Mouse (Mus musculus): ENCODE measurements around the gene Mef2d. TPM values are rescaled to one million over a fixed set of nuclear protein-coding genes. Genes with fewer than 3 reads are reported as not detected.

Gene Mef2d
- polyA plus RNA-seq, 1 experiment from 2014 or later: 11.1 TPM

DNA sequence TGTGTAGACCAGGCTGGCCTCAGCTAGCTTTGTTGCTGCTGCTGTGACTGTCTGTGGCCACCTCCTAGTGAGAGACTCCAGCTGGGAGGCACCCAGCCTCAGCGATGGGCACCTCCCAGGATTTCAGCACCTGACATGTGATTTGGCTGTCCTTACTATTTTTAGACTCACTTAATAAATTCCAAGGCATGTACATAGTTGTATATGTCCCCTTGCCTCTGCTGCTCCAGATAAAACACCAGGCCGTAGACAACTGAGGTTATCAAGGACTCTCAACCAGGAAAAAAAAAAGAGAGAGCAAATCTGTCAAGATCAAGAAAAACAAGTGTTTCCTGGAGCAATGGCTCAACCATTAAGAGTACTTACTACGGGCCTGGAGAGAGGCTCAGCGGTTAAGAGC, 17.0 kb upstream of the Mef2d start:
- Histone ChIP-seq H3K27me3 (ENCODE audit: poor library complexity, severe bottlenecking) (no peaks in the 10 kb centered on the region), H3K4me1 (no peaks in the 10 kb centered on the region), H3K27ac (no peak overlapping the region), H3K36me3 (replicated peaks) (peaks cover 15% of the 10 kb centered on the region), H3K9me3 (no peaks in the 10 kb centered on the region), H3K4me3 (no peak overlapping the region)
- DNase-seq (ENCODE audit: extremely low spot score, low spot score): no peak
- WGBS: 84% methylated on average over 4 of the region's 4 CpGs

DNA sequence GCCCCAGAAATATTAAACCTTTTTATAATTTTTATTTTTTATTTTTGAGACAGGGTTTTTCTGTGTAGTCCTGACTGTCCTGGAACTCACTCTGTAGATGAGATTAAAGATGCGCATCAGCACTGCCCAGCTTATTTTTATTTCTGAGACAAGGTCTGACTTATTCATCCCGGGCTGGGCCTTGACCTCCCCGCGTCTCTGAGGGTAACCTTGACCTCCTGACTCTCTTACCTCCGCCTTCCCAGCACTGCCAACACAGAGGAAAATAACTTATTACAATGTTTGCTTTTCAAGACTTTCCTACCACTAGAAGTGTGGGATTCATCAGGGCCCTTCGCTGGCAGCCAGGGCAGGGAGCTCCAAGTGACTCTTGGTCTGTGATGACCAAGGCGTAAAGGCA, 16.0 kb upstream of the Mef2d start:
- no peak overlapping the region for H3K27ac ChIP-seq
- H3K27me3 ChIP-seq (ENCODE audit: poor library complexity, severe bottlenecking): no peaks in the 10 kb centered on the region
- H3K4me1 ChIP-seq: no peaks in the 10 kb centered on the region
- H3K36me3 ChIP-seq (replicated peaks): peaks cover 5% of the 10 kb centered on the region
- WGBS: 89% methylated on average over 7 of the region's 7 CpGs
- H3K4me3 ChIP-seq: no peak overlapping the region
- no peak for DNase-seq (ENCODE audit: extremely low spot score, low spot score)
- no peaks in the 10 kb centered on the region for H3K9me3 ChIP-seq

- DNase-seq (ENCODE audit: extremely low spot score, low spot score): no peak
- no peaks in the 10 kb centered on the region for H3K9me3 ChIP-seq
- 74% methylated on average over 3 of the region's 3 CpGs for WGBS
- no peak overlapping the region for H3K27ac ChIP-seq
- H3K27me3 ChIP-seq (ENCODE audit: poor library complexity, severe bottlenecking): no peaks in the 10 kb centered on the region
- no peaks in the 10 kb centered on the region for H3K36me3 ChIP-seq (replicated peaks)
- no peaks in the 10 kb centered on the region for H3K4me1 ChIP-seq
- H3K4me3 ChIP-seq: no peak overlapping the region
These were observed 14.5 kb upstream of the Mef2d start for GRCm38 (mm10) chr3:88127636-88128035.

DNA sequence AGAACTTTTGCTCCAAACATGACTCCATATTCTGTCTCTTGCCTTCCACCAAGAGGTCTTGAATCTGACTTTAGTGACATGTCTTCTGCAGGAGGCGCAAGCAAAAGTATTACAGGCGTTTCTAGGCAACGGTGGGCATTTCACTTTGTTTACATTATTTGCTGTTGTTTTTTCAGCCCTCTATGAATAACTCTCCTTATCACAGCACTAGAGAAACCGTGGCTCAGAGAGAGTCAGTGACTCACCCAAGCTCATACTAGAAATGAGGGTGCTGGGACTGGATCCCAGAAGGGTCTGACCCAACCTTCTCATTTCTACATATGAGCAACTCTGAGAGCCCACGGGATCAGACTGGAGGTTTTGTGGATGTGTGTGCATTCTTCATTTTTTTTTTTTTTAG, 14.1 kb upstream of the Mef2d start:
- 89% methylated on average over 5 of the region's 5 CpGs for WGBS
- Histone ChIP-seq H3K9me3 (no peaks in the 10 kb centered on the region), H3K4me1 (no peaks in the 10 kb centered on the region), H3K27me3 (ENCODE audit: poor library complexity, severe bottlenecking) (no peaks in the 10 kb centered on the region), H3K4me3 (no peak overlapping the region), H3K36me3 (replicated peaks) (no peaks in the 10 kb centered on the region), H3K27ac (no peak overlapping the region)
- no peak for DNase-seq (ENCODE audit: extremely low spot score, low spot score)

DNA sequence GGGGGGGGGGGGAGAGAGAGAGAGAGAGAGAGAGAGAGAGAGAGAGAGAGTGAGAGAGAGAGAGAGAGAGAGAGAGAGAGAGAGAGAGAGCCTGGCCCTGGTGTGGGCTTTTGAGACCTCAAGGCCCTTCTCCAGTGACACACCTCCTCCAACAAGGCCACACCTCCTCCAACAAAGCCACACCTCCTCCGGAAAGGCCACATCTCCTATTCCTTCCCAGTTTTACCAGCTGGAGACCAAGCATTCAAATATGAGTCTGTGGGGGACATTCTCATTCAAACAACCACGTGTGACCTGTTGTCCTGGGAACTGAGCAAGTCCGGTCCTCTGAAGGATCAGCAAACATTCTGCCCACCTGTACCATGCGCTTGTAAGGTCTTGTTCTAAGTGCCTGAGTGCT, 13.2 kb upstream of the Mef2d start:
- Histone ChIP-seq H3K4me3 (no peak overlapping the region), H3K4me1 (peaks cover 5% of the 10 kb centered on the region; the same call in 1 of the 2 replicates), H3K36me3 (replicated peaks) (no peaks in the 10 kb centered on the region), H3K27ac (no peak overlapping the region), H3K9me3 (no peaks in the 10 kb centered on the region), H3K27me3 (ENCODE audit: poor library complexity, severe bottlenecking) (no peaks in the 10 kb centered on the region)
- WGBS: 60% methylated on average over 4 of the region's 4 CpGs
- no peak for DNase-seq (ENCODE audit: extremely low spot score, low spot score)

DNA sequence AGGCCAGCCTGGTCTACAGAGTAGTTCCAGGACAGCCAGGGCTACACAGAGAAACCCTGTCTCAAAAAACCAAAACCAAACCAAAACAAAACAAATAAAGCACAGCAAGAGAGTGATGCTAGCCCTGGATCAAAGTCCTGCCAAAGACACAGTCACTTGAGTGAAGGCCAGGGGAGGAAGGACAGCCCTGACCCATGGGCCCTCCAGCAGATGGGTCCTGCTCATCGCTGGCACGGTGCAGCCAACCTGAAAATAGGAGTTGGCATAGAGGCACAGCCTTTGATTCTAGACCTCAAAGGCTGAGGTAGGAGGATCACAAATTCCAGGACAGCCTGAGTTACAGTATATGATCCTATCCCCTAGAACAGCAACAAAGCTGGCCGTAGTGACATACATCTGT, 11.1 kb upstream of the Mef2d start:
- no peak overlapping the region for H3K27ac ChIP-seq
- no peaks in the 10 kb centered on the region for H3K9me3 ChIP-seq
- no peaks in the 10 kb centered on the region for H3K27me3 ChIP-seq (ENCODE audit: poor library complexity, severe bottlenecking)
- no peaks in the 10 kb centered on the region for H3K36me3 ChIP-seq (replicated peaks)
- no peak overlapping the region for H3K4me3 ChIP-seq
- H3K4me1 ChIP-seq: peaks cover 5% of the 10 kb centered on the region; the same call in 1 of the 2 replicates
- DNase-seq (ENCODE audit: extremely low spot score, low spot score): no peak
- WGBS: 96% methylated on average over 3 of the region's 3 CpGs

DNA sequence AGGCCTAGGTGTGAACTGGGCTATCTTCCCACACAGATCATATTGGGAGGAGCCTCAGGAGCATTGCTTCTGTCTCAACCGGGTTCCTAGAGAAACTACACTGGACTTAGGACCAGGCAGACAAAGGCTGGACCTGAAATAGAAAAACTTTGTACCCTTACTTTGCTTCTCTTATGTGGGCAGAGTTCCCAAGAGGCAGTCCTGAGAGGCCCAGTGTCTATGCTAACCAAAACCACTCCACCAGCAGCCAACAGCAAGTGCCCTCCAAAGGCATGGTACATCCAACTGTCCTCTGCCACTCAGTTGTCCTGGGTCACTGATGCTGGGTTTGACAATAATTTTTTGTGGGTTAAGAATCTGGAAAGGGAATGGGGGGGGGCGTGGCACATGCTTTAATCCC, 9.7 kb upstream of the Mef2d start:
- Histone ChIP-seq H3K27me3 (ENCODE audit: poor library complexity, severe bottlenecking) (no peaks in the 10 kb centered on the region), H3K27ac (no peak overlapping the region), H3K36me3 (replicated peaks) (no peaks in the 10 kb centered on the region), H3K4me3 (no peak overlapping the region), H3K4me1 (peaks cover 11% of the 10 kb centered on the region), H3K9me3 (no peaks in the 10 kb centered on the region)
- 62% methylated on average over 2 of the region's 2 CpGs for WGBS
- no peak for DNase-seq (ENCODE audit: extremely low spot score, low spot score)

DNA sequence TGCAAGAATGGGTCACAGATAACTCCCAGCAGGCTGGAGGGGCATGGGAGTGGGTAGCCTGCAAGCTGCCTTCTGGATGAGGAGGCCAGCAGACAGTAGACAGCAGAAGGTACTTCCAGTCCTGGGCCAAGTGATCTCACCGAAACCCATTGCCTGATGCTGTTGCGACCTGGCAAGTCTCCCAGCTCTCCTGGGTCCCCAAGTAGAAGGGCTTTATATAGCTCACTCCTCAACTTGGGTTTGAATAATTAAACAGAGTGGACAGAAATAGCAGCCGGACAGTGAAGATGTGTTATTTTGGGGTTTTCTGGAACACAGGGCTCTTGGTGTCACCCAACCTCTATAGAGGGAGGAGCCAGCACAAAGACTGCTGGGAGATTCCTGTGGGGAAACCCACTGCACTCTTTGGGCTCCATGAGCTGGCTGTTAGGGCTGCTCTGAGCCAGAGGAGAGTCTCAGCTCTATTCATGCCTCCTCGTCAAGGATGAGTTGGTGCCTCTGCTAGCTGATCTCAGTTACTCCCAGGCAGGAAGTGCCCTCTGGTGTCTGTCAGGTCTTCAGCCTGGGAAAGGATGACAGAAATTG, 8.9 kb upstream of the Mef2d start:
- Histone ChIP-seq H3K36me3 (replicated peaks) (no peaks in the 10 kb centered on the region), H3K27ac (peak overlapping the region; percentile 25; the same call in 1 of the 2 replicates)
- WGBS: 75% methylated on average over 4 of the region's 4 CpGs

GRCm38 (mm10) chr3:88136346-88136745, 5.8 kb upstream of the Mef2d start:
- no peaks in the 10 kb centered on the region for H3K9me3 ChIP-seq
- H3K36me3 ChIP-seq (replicated peaks): no peaks in the 10 kb centered on the region
- peaks cover 27% of the 10 kb centered on the region for H3K27me3 ChIP-seq (ENCODE audit: poor library complexity, severe bottlenecking)
- peaks cover 47% of the 10 kb centered on the region for H3K4me1 ChIP-seq
- DNase-seq (ENCODE audit: extremely low spot score, low spot score): no peak
- no peak overlapping the region for H3K4me3 ChIP-seq
- no peak overlapping the region for H3K27ac ChIP-seq
- WGBS: 84% methylated on average over 9 of the region's 9 CpGs

More for the DNA sequence above, 8.9 kb upstream of the Mef2d start:
- DNase-seq (ENCODE audit: extremely low spot score, low spot score): no peak
- no peaks in the 10 kb centered on the region for H3K9me3 ChIP-seq
- H3K27me3 ChIP-seq (ENCODE audit: poor library complexity, severe bottlenecking): no peaks in the 10 kb centered on the region
- peaks cover 18% of the 10 kb centered on the region for H3K4me1 ChIP-seq
- H3K4me3 ChIP-seq: no peak overlapping the region

DNA sequence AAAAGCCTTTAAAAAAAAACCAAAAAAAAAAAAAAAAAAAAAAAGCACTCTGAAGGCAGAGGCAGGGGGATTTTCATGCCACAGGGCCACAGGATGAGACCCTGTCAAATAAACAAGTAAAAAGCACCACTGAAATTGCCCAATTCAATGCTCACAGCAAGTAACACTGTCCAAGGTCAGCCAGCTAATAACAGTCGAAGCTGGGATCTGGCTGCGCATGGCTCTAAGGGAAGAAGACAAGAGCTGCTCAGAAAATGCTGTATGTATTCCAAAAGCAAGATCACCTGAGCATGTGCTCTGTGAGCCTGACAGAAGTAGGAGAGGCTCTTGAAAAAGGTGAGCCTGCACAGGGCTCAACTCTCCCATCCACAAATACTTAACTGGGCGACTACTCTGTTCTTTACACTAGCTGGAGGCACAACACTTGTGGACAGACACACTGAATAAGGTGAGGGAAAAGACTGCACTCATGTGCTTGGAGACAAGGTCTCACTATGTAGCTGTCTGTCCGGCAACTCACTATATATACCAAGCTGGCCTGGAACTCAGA, 5.2 kb upstream of the Mef2d start:
- peak overlapping the region; percentile 88 for H3K27ac ChIP-seq
- peaks cover 30% of the 10 kb centered on the region for H3K27me3 ChIP-seq (ENCODE audit: poor library complexity, severe bottlenecking)
- no peaks in the 10 kb centered on the region for H3K9me3 ChIP-seq
- DNase-seq (ENCODE audit: extremely low spot score, low spot score): no peak
- H3K4me1 ChIP-seq: peaks cover 54% of the 10 kb centered on the region
- 80% methylated on average over 4 of the region's 4 CpGs for WGBS
- peak overlapping the region; percentile 74; the same call in 1 of the 2 replicates for H3K4me3 ChIP-seq
- no peaks in the 10 kb centered on the region for H3K36me3 ChIP-seq (replicated peaks)

- WGBS: 19% methylated on average over 3 of the region's 3 CpGs
- DNase-seq (ENCODE audit: extremely low spot score, low spot score): no peak
- H3K9me3 ChIP-seq: no peaks in the 10 kb centered on the region
- H3K4me3 ChIP-seq: peak overlapping the region; percentile 74
- H3K4me1 ChIP-seq: peaks cover 61% of the 10 kb centered on the region
- H3K36me3 ChIP-seq (replicated peaks): no peaks in the 10 kb centered on the region
- H3K27me3 ChIP-seq (ENCODE audit: poor library complexity, severe bottlenecking): peaks cover 30% of the 10 kb centered on the region
- peak overlapping the region; percentile 88 for H3K27ac ChIP-seq
These were observed 4.4 kb upstream of the Mef2d start for GRCm38 (mm10) chr3:88137821-88138220.

- under 1% methylated on average over 32 of the region's 32 CpGs for WGBS
These were observed 3.6 kb upstream of the Mef2d start for GRCm38 (mm10) chr3:88138336-88139242.

More at GRCm38 (mm10) chr3:88138336-88139242, 3.6 kb upstream of the Mef2d start:
- Histone ChIP-seq H3K4me3 (peak overlapping the region; percentile 74), H3K27ac (peak overlapping the region; percentile 88), H3K9me3 (no peaks in the 10 kb centered on the region), H3K27me3 (ENCODE audit: poor library complexity, severe bottlenecking) (peaks cover 30% of the 10 kb centered on the region), H3K4me1 (peaks cover 66% of the 10 kb centered on the region), H3K36me3 (replicated peaks) (no peaks in the 10 kb centered on the region)
- DNase-seq (ENCODE audit: extremely low spot score, low spot score): peak; percentile 96

All from forebrain, embryonic 10.5 days (tissue).